ENCODE assay signal across 7 mouse cellular contexts in genomic region chr5:3418183-3418582, GRCm38 (mm10).
DNase-seq lines count a peak whose midpoint lies in the region; ATAC-seq and TF ChIP-seq lines count a peak whose summit lies in the region.
"Not testable (repeated sequence)": the region's sequence is repeated elsewhere in the genome, so short reads cannot be mapped to it uniquely, and the experiment has no call there.

No protein-coding gene starts in this region.

- not testable (repeated sequence) for H3K27me3 ChIP-seq in intestine, embryonic 16.5 days (replicated peaks; ENCODE audit: control insufficient read depth, insufficient read depth, low read length); liver, embryonic 12.5 days (replicated peaks); liver, embryonic 15.5 days; lung, embryonic 14.5 days (ENCODE audit: insufficient read depth, low read length); stomach, embryonic 16.5 days (ENCODE audit: control insufficient read depth, insufficient read depth, low read length)

- not testable (repeated sequence) for H3K27ac ChIP-seq in intestine, embryonic 16.5 days (ENCODE audit: low read length); liver, embryonic 12.5 days; liver, embryonic 15.5 days (replicated peaks); lung, embryonic 14.5 days (ENCODE audit: low read depth); stomach, embryonic 16.5 days (ENCODE audit: low read length)

- H3K4me1 ChIP-seq in intestine, embryonic 16.5 days (ENCODE audit: control insufficient read depth, insufficient read depth, low read length); liver, embryonic 12.5 days; liver, embryonic 15.5 days (replicated peaks); lung, embryonic 14.5 days (ENCODE audit: insufficient read depth); stomach, embryonic 16.5 days (ENCODE audit: control insufficient read depth, insufficient read depth, low read length): not testable (repeated sequence)

- not testable (repeated sequence) for DNase-seq in lung, embryonic 14.5 days

- not testable (repeated sequence) for H3K9ac ChIP-seq in intestine, embryonic 16.5 days (ENCODE audit: low read depth, low read length); liver, embryonic 12.5 days; liver, embryonic 15.5 days; lung, embryonic 14.5 days; stomach, embryonic 16.5 days (ENCODE audit: low read length)

- not testable (repeated sequence) for H3K4me2 ChIP-seq in intestine, embryonic 16.5 days (ENCODE audit: low read depth, low read length); liver, embryonic 12.5 days; liver, embryonic 15.5 days; lung, embryonic 14.5 days; stomach, embryonic 16.5 days (ENCODE audit: low read depth, low read length)

- not testable (repeated sequence) for H3K4me3 ChIP-seq in intestine, embryonic 16.5 days (ENCODE audit: low read length); liver, embryonic 12.5 days; liver, embryonic 15.5 days (replicated peaks); lung, embryonic 14.5 days (ENCODE audit: low read depth, low read length); stomach, embryonic 16.5 days (replicated peaks; ENCODE audit: low read length)

- not testable (repeated sequence) for H3K9me3 ChIP-seq in intestine, embryonic 16.5 days (ENCODE audit: control insufficient read depth, low read length); liver, embryonic 12.5 days (replicated peaks); liver, embryonic 15.5 days (replicated peaks); lung, embryonic 14.5 days (ENCODE audit: low read depth, low read length); stomach, embryonic 16.5 days (replicated peaks; ENCODE audit: control insufficient read depth, low read length)

- 54% methylated on average over 1 of the region's 1 CpGs for WGBS in intestine, embryonic 16.5 days
- WGBS in liver, embryonic 12.5 days (ENCODE audit: insufficient replicate concordance), result 55% methylated on average over 1 of the region's 1 CpGs
- 68% methylated on average over 1 of the region's 1 CpGs for WGBS in liver, embryonic 15.5 days (ENCODE audit: insufficient replicate concordance)
- WGBS in lung, embryonic 14.5 days, result 68% methylated on average over 1 of the region's 1 CpGs
- 54% methylated on average over 1 of the region's 1 CpGs for WGBS in stomach, embryonic 16.5 days

- TF ChIP-seq CTCF in lung, embryonic 14.5 days (IDR thresholded peaks at IDR 0.05; ENCODE audit: low read depth), result not testable (repeated sequence)

- not testable (repeated sequence) for H3K36me3 ChIP-seq in intestine, embryonic 16.5 days (ENCODE audit: control insufficient read depth, insufficient read depth, low read length); liver, embryonic 12.5 days; liver, embryonic 15.5 days (replicated peaks); lung, embryonic 14.5 days (ENCODE audit: insufficient read depth); stomach, embryonic 16.5 days (ENCODE audit: control insufficient read depth, insufficient read depth, low read length)

- ATAC-seq in CD4-positive, CD25-positive, alpha-beta regulatory T cell, adult 4 months, result peak; percentile 14
- ATAC-seq in intestine, embryonic 16.5 days, result peak; percentile 42; the same call in 1 of the 2 replicates
- peak; percentile 59; the same call in 1 of the 2 replicates for ATAC-seq in liver, embryonic 12.5 days
- ATAC-seq in liver, embryonic 15.5 days (ENCODE audit: insufficient read depth), result peak; percentile 79
- ATAC-seq in lung, embryonic 14.5 days (ENCODE audit: insufficient read depth), result peak; percentile 58
- ATAC-seq in megakaryocyte progenitor cell, adult 5-6 weeks (replicated peaks; ENCODE audit: poor library complexity), result peak; percentile 33
- peak; percentile 40; the same call in 1 of the 2 replicates for ATAC-seq in stomach, embryonic 16.5 days (ENCODE audit: insufficient read depth, low FRiP score)

Comparison
In these comparisons a context has a peak if more than half of its experiments do, and no peak if none do; other contexts are left out.
1. ATAC-seq: peak in every context shown above with its lines; median percentile 79 in liver, embryonic 15.5 days; 59 in liver, embryonic 12.5 days; 58 in lung, embryonic 14.5 days; 42 in intestine, embryonic 16.5 days; 40 in stomach, embryonic 16.5 days; 33 in megakaryocyte progenitor cell, adult 5-6 weeks; 14 in CD4-positive, CD25-positive, alpha-beta regulatory T cell, adult 4 months.